Mouse (Mus musculus) kidney, adult 9 months (tissue): ENCODE data around the gene Brca2.
A peak's percentile ranks its signal among the peaks of the same experiment; 100 is the strongest.

ENCODE experiments used
- DNase-seq: peaks from one replicate; pipeline ENCODE4 v3.0.0; 2022

The Brca2 gene

DNA sequence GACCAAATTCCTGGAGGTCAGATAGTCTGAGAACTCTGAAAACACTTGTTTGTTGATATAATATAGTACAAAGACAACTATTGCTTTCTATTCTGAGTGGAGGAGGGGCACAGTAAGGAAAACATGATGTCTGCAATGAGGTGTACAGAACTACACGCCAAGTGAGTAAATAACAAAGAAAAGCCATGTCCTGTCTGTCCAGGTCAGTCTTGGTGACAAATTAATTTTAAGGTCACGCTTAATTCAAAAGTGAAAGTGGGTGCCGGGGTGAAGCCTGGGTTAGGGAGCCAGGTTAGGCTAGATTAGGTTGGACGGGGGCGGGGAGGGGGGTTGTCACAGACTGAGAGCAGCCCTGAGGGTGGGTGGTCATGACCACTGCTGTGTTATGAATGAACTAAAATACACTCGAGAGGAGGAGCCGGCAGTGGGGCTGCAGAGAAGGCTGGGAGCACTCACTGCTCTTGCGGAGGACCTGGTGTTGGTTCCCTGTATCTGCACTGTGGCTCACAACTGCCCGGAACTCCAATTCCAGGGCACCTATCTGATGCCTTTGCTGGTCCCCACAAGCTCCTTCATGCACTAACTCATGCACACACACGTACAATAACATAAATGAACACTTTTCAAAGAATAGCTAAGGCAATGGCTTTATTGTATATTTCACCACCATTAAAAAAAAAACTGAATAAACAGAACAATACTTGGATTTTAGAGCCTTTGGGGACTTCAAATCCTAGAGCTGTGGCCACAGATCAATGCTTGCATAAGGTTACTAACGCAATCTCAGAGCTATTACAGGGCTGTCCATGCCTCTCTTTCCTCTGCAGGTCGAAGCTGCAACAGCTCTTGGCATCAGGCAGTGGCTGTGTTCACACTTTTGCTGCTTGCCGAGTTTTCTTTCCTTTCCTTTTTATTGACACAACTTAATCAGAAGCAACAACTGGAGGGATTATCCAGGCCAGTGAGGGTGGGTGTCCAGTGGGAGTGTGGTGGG, 77.2 kb downstream of the Brca2 start:
- DNase-seq: no peak

DNA sequence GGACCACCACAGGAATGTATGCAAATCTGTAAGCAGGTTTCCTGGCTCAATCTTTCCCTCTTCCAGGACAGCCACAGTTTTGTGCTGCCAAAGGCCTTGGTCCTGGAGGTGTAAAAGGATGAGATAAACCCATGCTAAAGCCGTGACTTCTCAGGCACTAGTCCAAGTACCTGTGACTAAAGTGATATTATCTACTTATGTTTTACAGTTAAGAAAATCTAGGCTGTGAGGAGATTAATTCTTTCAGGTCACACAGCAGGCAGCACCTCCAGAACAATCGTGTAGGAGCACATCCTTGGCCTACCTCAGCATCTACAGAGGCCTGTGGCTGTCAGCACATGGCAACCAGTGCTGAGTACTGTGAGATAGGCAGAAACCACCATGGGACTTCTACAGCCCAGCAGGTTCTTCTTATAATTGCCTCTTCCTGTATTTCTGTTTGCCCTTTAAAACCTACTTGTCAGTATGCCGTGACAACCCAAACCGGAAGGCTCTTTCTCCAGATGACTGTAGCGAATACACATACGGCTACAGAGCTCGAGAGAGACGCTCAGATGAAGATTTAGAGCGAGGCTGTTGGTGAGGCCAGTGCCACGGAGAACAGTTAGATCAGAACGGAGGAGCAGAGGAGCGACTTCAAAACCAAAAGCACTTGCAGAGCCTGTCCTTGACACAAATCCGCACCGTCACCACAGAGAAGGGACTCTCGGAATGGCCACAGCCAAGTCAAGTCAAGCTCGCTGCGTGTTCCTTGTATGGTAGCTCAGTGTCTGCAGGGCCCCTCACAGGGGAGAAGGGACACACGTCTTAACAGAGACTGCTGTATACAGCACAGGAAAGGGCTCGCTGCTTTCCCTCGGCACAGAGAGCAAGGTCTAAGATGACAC, 78.4 kb downstream of the Brca2 start:
- DNase-seq: no peak

GRCm38 (mm10) chr5:150601441-150602230, 79.2 kb downstream of the Brca2 start:
- DNase-seq: no peak

DNA sequence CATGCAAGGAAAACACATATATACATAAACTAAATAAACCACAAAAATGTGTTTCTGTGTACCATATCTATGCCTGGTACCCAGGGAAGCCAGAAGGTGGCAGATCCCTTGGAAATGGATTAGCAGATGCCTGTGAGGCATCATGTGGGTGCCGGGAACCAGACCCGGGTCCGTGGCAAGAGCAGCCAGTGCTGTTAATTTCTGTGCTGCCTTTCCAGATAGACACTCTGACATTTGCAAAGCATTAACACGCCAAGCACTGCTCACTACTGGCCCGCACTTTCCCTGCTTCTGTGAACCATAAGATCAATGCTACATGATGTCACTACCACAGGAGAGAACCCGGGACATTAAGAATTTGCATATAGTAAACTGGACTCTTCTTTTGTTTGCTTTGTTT, 83.7 kb downstream of the Brca2 start:
- DNase-seq: no peak

GRCm38 (mm10) chr5:150607631-150608030, 85.2 kb downstream of the Brca2 start:
- DNase-seq: no peak

- no peak for DNase-seq
Measured at GRCm38 (mm10) chr5:150611136-150611535, 88.7 kb downstream of the Brca2 start.

GRCm38 (mm10) chr5:150611697-150612096, 89.3 kb downstream of the Brca2 start:
- no peak for DNase-seq

DNA sequence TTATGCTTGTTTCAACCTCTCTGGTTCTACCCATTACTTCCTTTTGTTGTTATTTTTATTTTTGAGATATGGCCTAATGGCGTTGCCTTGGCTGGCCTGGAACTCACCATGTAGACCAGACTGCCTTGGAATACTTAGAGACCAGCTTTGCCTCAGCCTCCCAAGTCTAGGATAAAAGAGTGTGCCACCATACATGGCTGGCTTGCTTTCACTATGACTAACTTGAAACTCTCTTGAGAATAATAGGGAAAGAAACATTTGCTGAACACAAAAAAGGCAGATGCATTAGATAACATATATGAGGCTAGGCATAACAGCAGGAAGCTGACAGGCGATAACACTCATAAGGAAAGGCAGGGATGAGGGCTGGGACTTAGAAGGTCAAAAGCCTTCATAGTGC, 91.6 kb downstream of the Brca2 start:
- DNase-seq: no peak

DNA sequence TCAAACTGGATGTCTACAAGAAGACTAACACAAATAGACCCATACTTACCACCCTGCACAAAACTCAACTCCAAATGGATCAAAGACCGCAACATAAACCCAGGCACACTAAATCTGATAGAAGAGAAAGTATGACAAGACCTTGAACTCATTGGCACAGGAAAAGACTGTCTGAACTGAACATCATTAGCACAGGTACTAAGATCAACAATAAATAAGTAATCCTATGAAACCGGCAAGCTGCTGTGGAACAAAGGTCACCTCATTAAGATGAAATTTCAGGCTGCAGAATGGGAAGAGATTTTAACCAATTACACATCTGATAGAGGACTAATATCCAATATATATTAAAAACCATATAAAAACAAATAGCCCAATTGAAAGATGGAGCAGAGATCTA, 93.8 kb downstream of the Brca2 start:
- peak; percentile 56 for DNase-seq

GRCm38 (mm10) chr5:150616731-150617130, 94.3 kb downstream of the Brca2 start:
- no peak for DNase-seq

GRCm38 (mm10) chr5:150618599-150619355, 96.3 kb downstream of the Brca2 start:
- no peak for DNase-seq
